25 mouse cellular contexts compared by ENCODE assay signal in genomic region chr11:8101091-8101490, GRCm38 (mm10).
A peak's percentile ranks its signal among the peaks of the same experiment; 100 is the strongest.
DNase-seq lines count a peak whose midpoint lies in the region; ATAC-seq and TF ChIP-seq lines count a peak whose summit lies in the region.
"Had no signal": no experiment of that assay in that cellular context is flagged by ENCODE, and none has a peak within 500 bp of the region (broad histone marks: within the 10 kb centered on the region; RNA-seq: fewer than 3 reads in every experiment).

No protein-coding gene starts in this region.

- no peak overlapping the region for H3K27ac ChIP-seq in gastrocnemius, adult 2 months
- no peak overlapping the region for H3K27ac ChIP-seq in liver, adult 2 months (replicated peaks; ENCODE audit: insufficient read depth, low read depth, low read length)
- no peak overlapping the region for H3K27ac ChIP-seq in liver, embryonic 12.5 days
- H3K27ac ChIP-seq: embryonic facial prominence, embryonic 13.5 days; hindbrain, embryonic 14.5 days; limb, embryonic 10.5 days; midbrain, embryonic 12.5 days had no signal

- TF ChIP-seq POLR2A in liver, adult 2 months (IDR thresholded peaks at IDR 0.05; ENCODE audit: extremely low read depth, insufficient read depth, low read length) = no peak

- H3K9me3 ChIP-seq in liver, embryonic 12.5 days (replicated peaks) = no peaks in the 10 kb centered on the region
- H3K9me3 ChIP-seq: embryonic facial prominence, embryonic 13.5 days; limb, embryonic 10.5 days; midbrain, embryonic 12.5 days had no signal

- no peak overlapping the region for H3K4me2 ChIP-seq in liver, embryonic 12.5 days
- H3K4me2 ChIP-seq: embryonic facial prominence, embryonic 13.5 days; hindbrain, embryonic 14.5 days; midbrain, embryonic 12.5 days had no signal

- intact Hi-C loops in gastrocnemius, adult 2 months (cut with DNase I) = no loop called here
- intact Hi-C loops in heart, postnatal 10 days (cut with DNase I) = no loop called here

- no peaks in the 10 kb centered on the region for H3K27me3 ChIP-seq in liver, adult 2 months (ENCODE audit: control insufficient read depth, insufficient read depth, low read length)
- no peaks in the 10 kb centered on the region for H3K27me3 ChIP-seq in liver, embryonic 12.5 days (replicated peaks)
- H3K27me3 ChIP-seq: embryonic facial prominence, embryonic 13.5 days; midbrain, embryonic 12.5 days had no signal

- no peaks in the 10 kb centered on the region; the same call in 1 of the 2 replicates for H3K4me1 ChIP-seq in liver, adult 2 months (ENCODE audit: control insufficient read depth, insufficient read depth, low read length)
- no peaks in the 10 kb centered on the region for H3K4me1 ChIP-seq in liver, embryonic 12.5 days
- H3K4me1 ChIP-seq: embryonic facial prominence, embryonic 13.5 days; limb, embryonic 10.5 days; midbrain, embryonic 12.5 days had no signal

- DNase-seq in gastrocnemius, adult 2 months = peak; percentile 16
- no peak for DNase-seq in gastrocnemius, postnatal 25 days
- DNase-seq in liver, adult 2 months (ENCODE audit: extremely low read depth, low read depth, low spot score) = peak; percentile 50
- DNase-seq in heart, postnatal 10 days = peak; percentile 8 to 15
- no peak for DNase-seq in Muller cell, postnatal 12 days (ENCODE audit: inconsistent ontology term)
- no peak for DNase-seq in layer of hippocampus, postnatal 25 days (ENCODE audit: extremely low spot score in 1 of 2, low spot score in 1 of 2)
- DNase-seq: adrenal gland, adult 8-10 months; cerebellum, adult 8-10 months; cerebellum, postnatal 36 days; embryo, embryonic 11 days; kidney, adult 2 months; kidney, postnatal 10 days; liver; liver, postnatal 0 days; right cerebral cortex, postnatal 14 days; spleen, adult 18-20 months had no signal

- no peak for TF ChIP-seq CTCF in gastrocnemius, adult 2 months (IDR thresholded peaks at IDR 0.05)
- no peak for TF ChIP-seq CTCF in liver, adult 2 months (IDR thresholded peaks at IDR 0.05; ENCODE audit: low read depth, low read length)

- no peak overlapping the region for H3K9ac ChIP-seq in liver, adult 2 months (ENCODE audit: low read depth, low read length)
- no peak overlapping the region for H3K9ac ChIP-seq in liver, embryonic 12.5 days
- H3K9ac ChIP-seq: embryonic facial prominence, embryonic 13.5 days; hindbrain, embryonic 14.5 days; liver, postnatal 0 days; midbrain, embryonic 12.5 days had no signal

- no peaks in the 10 kb centered on the region for H3K79me2 ChIP-seq in liver, adult 2 months (ENCODE audit: control insufficient read depth, insufficient read depth, low read length)

- H3K4me3 ChIP-seq in gastrocnemius, adult 2 months = no peak overlapping the region
- no peak overlapping the region for H3K4me3 ChIP-seq in liver, adult 2 months (ENCODE audit: insufficient read depth, low read depth, low read length)
- H3K4me3 ChIP-seq in liver, embryonic 12.5 days = no peak overlapping the region
- H3K4me3 ChIP-seq: embryonic facial prominence, embryonic 13.5 days; erythroblast, embryonic 14.5 days; limb, embryonic 10.5 days; midbrain, embryonic 12.5 days had no signal

- 75% methylated on average over 7 of the region's 7 CpGs for WGBS in liver, adult 2 months
- 57% methylated on average over 7 of the region's 7 CpGs for WGBS in liver, embryonic 12.5 days (ENCODE audit: insufficient replicate concordance)

- ATAC-seq in liver, embryonic 12.5 days = no peak
- ATAC-seq: forebrain, embryonic 16.5 days; inflammation-experienced regulatory T-cells, adult 6 months; liver, postnatal 0 days; lung, postnatal 0 days had no signal

- H3K36me3 ChIP-seq in liver, adult 2 months (ENCODE audit: control insufficient read depth, insufficient read depth, low read length) = no peaks in the 10 kb centered on the region
- H3K36me3 ChIP-seq in liver, embryonic 12.5 days = no peaks in the 10 kb centered on the region
- H3K36me3 ChIP-seq: embryonic facial prominence, embryonic 13.5 days; limb, embryonic 10.5 days; midbrain, embryonic 12.5 days had no signal

Comparison
In these comparisons a context has a peak if more than half of its experiments do, and no peak if none do; other contexts are left out.
1. DNase-seq: peak in gastrocnemius, adult 2 months (single experiment), liver, adult 2 months (single experiment) and heart, postnatal 10 days (2 of 2); none in gastrocnemius, postnatal 25 days (single experiment), Muller cell, postnatal 12 days (single experiment) and layer of hippocampus, postnatal 25 days (0 of 2).